Mouse (Mus musculus): ENCODE measurements around the gene Prr11. TPM values are rescaled to one million over a fixed set of nuclear protein-coding genes. Genes with fewer than 3 reads are reported as not detected.

Prr11 gene
- 11.3 and 11.8 TPM in 2 replicates for polyA plus RNA-seq (2012; rRNA removed)

GRCm38 (mm10) chr11:87108409-87108754, at the start of gene Prr11:
Gene Prr11 (minus strand): TSS chr11:87108708.

GRCm38 (mm10) chr11:87126824-87127816, 18.6 kb upstream of the Prr11 start, which contains the start of gene Trim37:
Gene Trim37 (plus strand): TSS chr11:87127077.

GRCm38 (mm10) chr11:87108755-87109518, 429 bp upstream of the Prr11 start, which contains the start of gene Ska2:
Gene Ska2 (plus strand): TSS chr11:87109234.

GRCm38 (mm10) chr11:87086290-87086984, 22.1 kb downstream of the Prr11 start, which contains the start of gene Smg8:
Gene Smg8 (minus strand): TSS chr11:87086774.

GRCm38 (mm10) chr11:87073866-87074440, 34.6 kb downstream of the Prr11 start, which contains the start of gene Gdpd1:
Gene Gdpd1 (minus strand): TSS chr11:87074062.

Other genes with a start within 250 kb of the Prr11 start
- 0.77 and 0.83 TPM in 2 replicates for gene Ypel2, start 115.0 kb downstream of the Prr11 start, polyA plus RNA-seq (2012; rRNA removed)
- 1.6 and 1.8 TPM in 2 replicates for gene Gdpd1, start 34.6 kb downstream of the Prr11 start, polyA plus RNA-seq (2012; rRNA removed)
- gene Smg8, start 21.9 kb downstream of the Prr11 start, polyA plus RNA-seq (2012; rRNA removed): 5.9 and 7.2 TPM in 2 replicates
- 19.9 and 22.1 TPM in 2 replicates for gene Ska2, start 526 bp upstream of the Prr11 start, polyA plus RNA-seq (2012; rRNA removed)
- 8.6 and 9.2 TPM in 2 replicates for gene Trim37, start 18.4 kb upstream of the Prr11 start, polyA plus RNA-seq (2012; rRNA removed)